In the genomic region with DNA sequence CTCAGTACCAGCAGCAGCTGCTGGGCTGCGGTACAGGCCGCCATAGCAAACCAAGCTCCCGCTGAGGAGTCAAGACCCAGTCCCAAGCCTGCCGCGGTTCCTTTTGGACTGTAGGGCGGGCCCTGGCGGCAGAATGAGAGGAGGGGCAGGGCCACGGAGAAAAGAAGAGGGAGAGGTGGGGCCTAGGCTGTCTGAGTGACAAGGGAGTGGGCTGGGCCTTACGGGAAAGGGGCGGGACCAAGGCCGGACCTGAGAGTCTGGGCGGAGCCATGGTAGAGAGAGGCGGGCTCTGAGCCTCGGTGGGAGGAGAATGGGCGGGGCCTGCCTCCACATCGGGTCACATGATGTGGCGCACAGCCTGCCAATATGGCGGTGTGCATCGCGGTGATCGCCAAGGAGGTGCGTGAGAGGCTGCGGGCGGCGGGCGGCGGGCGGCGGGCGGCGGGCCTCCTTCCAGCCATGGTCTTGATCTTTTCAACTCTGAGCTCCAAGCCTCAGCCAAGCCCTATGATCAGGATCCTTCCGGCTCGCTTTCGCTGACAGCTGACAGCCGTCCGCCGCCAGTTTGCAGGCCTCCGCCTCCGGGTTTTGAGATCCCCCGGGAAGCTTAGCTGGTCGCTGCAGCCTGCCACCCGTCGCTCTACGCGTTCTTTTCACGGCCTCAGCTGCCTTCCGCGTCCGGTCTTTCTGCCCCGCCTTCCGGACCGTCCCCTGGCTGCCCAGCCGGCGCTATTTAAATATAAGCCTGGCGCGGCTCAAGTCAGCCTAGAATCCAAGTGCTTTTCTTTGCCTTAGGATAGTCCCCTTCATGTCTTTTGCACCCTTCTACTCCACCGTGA, we compare ENCODE assay signal across 8 mouse cellular contexts. TPM values are rescaled to one million over a fixed set of nuclear protein-coding genes. Genes with fewer than 3 reads are reported as not detected.
A peak's percentile ranks its signal among the peaks of the same experiment; 100 is the strongest.
DNase-seq lines count a peak whose midpoint lies in the region; ATAC-seq lines count a peak whose summit lies in the region.

A gene (minus strand): TSS at position 169 of the 839 bp plus-strand sequence.
A gene (plus strand): TSS at position 346 of the 839 bp plus-strand sequence.

- DNase-seq in NIH3T3 (ENCODE audit: low read depth): peak; percentile 99
- peak; percentile 98 for DNase-seq in cerebellum, postnatal 10 days
- peak; percentile 91 to 93 for DNase-seq in frontal cortex, postnatal 10 days (ENCODE audit: low spot score in 2 of 2)
- DNase-seq in layer of hippocampus, postnatal 14 days (ENCODE audit: low spot score in 2 of 2): peak; percentile 89 to 96
- DNase-seq in lung, postnatal 14 days: peak; percentile 96
- DNase-seq in retina, adult 2 months (ENCODE audit: low read depth, low spot score): peak; percentile 96
- peak; percentile 95 to 96 for DNase-seq in thymus, postnatal 36 days

- H3K36me3 ChIP-seq in hindbrain, embryonic 12.5 days: peaks cover 14% of the 10 kb centered on the region

- H3K27me3 ChIP-seq in hindbrain, embryonic 12.5 days: no peaks in the 10 kb centered on the region

- H3K27ac ChIP-seq in hindbrain, embryonic 12.5 days: peak within 1 kb of the TSS; percentile 86

- ATAC-seq in hindbrain, embryonic 12.5 days (ENCODE audit: low FRiP score): peak; percentile 97

- H3K4me3 ChIP-seq in hindbrain, embryonic 12.5 days: peak within 1 kb of the TSS; percentile 60

- peak within 1 kb of the TSS; percentile 94 for H3K4me2 ChIP-seq in hindbrain, embryonic 12.5 days (replicated peaks)

- H3K4me1 ChIP-seq in hindbrain, embryonic 12.5 days: peaks cover 18% of the 10 kb centered on the region

- H3K9me3 ChIP-seq in hindbrain, embryonic 12.5 days (replicated peaks): no peaks in the 10 kb centered on the region

- WGBS in hindbrain, embryonic 12.5 days: under 1% methylated on average over 51 of the region's 57 CpGs

- peak within 1 kb of the TSS; percentile 75 for H3K9ac ChIP-seq in hindbrain, embryonic 12.5 days

RNA-seq across cellular contexts. Expression of the first gene that starts in this region (rescaled TPM):
- 6.3 and 6.9 TPM in 2 replicates for polyA plus RNA-seq in hindbrain, embryonic 12.5 days (2016; fragmentation: Nextera tagmentation; extraction: Ambion mirVana)
- 10 to 100 TPM; 10.9 to 11.0 TPM for total RNA-seq in layer of hippocampus, postnatal 14 days (2021)

RNA-seq across cellular contexts. Expression of the second gene that starts in this region (rescaled TPM):
- 48.2 and 52.6 TPM in 2 replicates for polyA plus RNA-seq in hindbrain, embryonic 12.5 days (2016; fragmentation: Nextera tagmentation; extraction: Ambion mirVana)
- total RNA-seq in layer of hippocampus, postnatal 14 days (2021): 10 to 100 TPM; 75.0 to 78.4 TPM

Comparison
In these comparisons a context has a peak if more than half of its experiments do, and no peak if none do; other contexts are left out.
1. Peak in every context shown above with its lines: DNase-seq, ATAC-seq, H3K4me3 ChIP-seq and H3K27ac ChIP-seq.